Mouse (Mus musculus): Measurements from ENCODE around the gene Ldb1. TPM values are rescaled to one million over a fixed set of nuclear protein-coding genes. Genes with fewer than 3 reads are reported as not detected.

The Ldb1 gene
- polyA plus RNA-seq, 1 experiment from 2014 or later: 130 TPM

- peak overlapping the region; percentile 98 for H3K27ac ChIP-seq (ENCODE audit: low read length)
- H3K4me2 ChIP-seq (ENCODE audit: low read length): peak overlapping the region; percentile 85
- peaks cover 69% of the 10 kb centered on the region for H3K4me1 ChIP-seq (replicated peaks; ENCODE audit: control insufficient read depth, insufficient read depth, low read length)
- peak overlapping the region; percentile 85 for H3K4me3 ChIP-seq (replicated peaks; ENCODE audit: low read length)
- H3K9me3 ChIP-seq (ENCODE audit: control insufficient read depth, low read length): no peaks in the 10 kb centered on the region
- H3K36me3 ChIP-seq (ENCODE audit: control insufficient read depth, insufficient read depth): peaks cover 6% of the 10 kb centered on the region
- ATAC-seq: no peak
- no peaks in the 10 kb centered on the region for H3K27me3 ChIP-seq (replicated peaks; ENCODE audit: control insufficient read depth, insufficient read depth, low read length)
- peak overlapping the region; percentile 81 for H3K9ac ChIP-seq (replicated peaks; ENCODE audit: low read depth, low read length)
- WGBS: 31% methylated on average over 14 of the region's 14 CpGs
These were observed 4.7 kb downstream of the Ldb1 start for GRCm38 (mm10) chr19:46040149-46040902.

GRCm38 (mm10) chr19:46039478-46039877 lies 5.5 kb downstream of the Ldb1 start:
- H3K4me3 ChIP-seq (replicated peaks; ENCODE audit: low read length): peak overlapping the region; percentile 85
- peak; percentile 78 for ATAC-seq
- no peaks in the 10 kb centered on the region for H3K27me3 ChIP-seq (replicated peaks; ENCODE audit: control insufficient read depth, insufficient read depth, low read length)
- H3K9me3 ChIP-seq (ENCODE audit: control insufficient read depth, low read length): no peaks in the 10 kb centered on the region
- H3K36me3 ChIP-seq (ENCODE audit: control insufficient read depth, insufficient read depth): peaks cover 14% of the 10 kb centered on the region
- H3K27ac ChIP-seq (ENCODE audit: low read length): peak overlapping the region; percentile 98
- peaks cover 69% of the 10 kb centered on the region for H3K4me1 ChIP-seq (replicated peaks; ENCODE audit: control insufficient read depth, insufficient read depth, low read length)
- 1% methylated on average over 16 of the region's 30 CpGs for WGBS
- peak overlapping the region; percentile 89 for H3K9ac ChIP-seq (replicated peaks; ENCODE audit: low read depth, low read length)
- peak overlapping the region; percentile 85 for H3K4me2 ChIP-seq (ENCODE audit: low read length)

- ATAC-seq: peak; percentile 9
- H3K4me3 ChIP-seq (replicated peaks; ENCODE audit: low read length): peak overlapping the region; percentile 85
- H3K27ac ChIP-seq (ENCODE audit: low read length): peak overlapping the region; percentile 98
- H3K9me3 ChIP-seq (ENCODE audit: control insufficient read depth, low read length): no peaks in the 10 kb centered on the region
- peak overlapping the region; percentile 89 for H3K9ac ChIP-seq (replicated peaks; ENCODE audit: low read depth, low read length)
- peaks cover 20% of the 10 kb centered on the region for H3K36me3 ChIP-seq (ENCODE audit: control insufficient read depth, insufficient read depth)
- H3K4me2 ChIP-seq (ENCODE audit: low read length): peak overlapping the region; percentile 85
- peaks cover 64% of the 10 kb centered on the region for H3K4me1 ChIP-seq (replicated peaks; ENCODE audit: control insufficient read depth, insufficient read depth, low read length)
- under 1% methylated on average over 12 of the region's 17 CpGs for WGBS
- H3K27me3 ChIP-seq (replicated peaks; ENCODE audit: control insufficient read depth, insufficient read depth, low read length): no peaks in the 10 kb centered on the region
These were observed 6.2 kb downstream of the Ldb1 start for GRCm38 (mm10) chr19:46038851-46039260.

GRCm38 (mm10) chr19:46037925-46038850 lies 6.8 kb downstream of the Ldb1 start:
- no peak for ATAC-seq

GRCm38 (mm10) chr19:46037243-46037924 lies 7.6 kb downstream of the Ldb1 start:
- peak overlapping the region; percentile 85 for H3K4me3 ChIP-seq (replicated peaks; ENCODE audit: low read length)
- peak overlapping the region; percentile 85 for H3K4me2 ChIP-seq (ENCODE audit: low read length)
- H3K9me3 ChIP-seq (ENCODE audit: control insufficient read depth, low read length): no peaks in the 10 kb centered on the region
- H3K27me3 ChIP-seq (replicated peaks; ENCODE audit: control insufficient read depth, insufficient read depth, low read length): no peaks in the 10 kb centered on the region
- peak overlapping the region; percentile 89 for H3K9ac ChIP-seq (replicated peaks; ENCODE audit: low read depth, low read length)
- H3K36me3 ChIP-seq (ENCODE audit: control insufficient read depth, insufficient read depth): peaks cover 34% of the 10 kb centered on the region
- 12% methylated on average over 6 of the region's 6 CpGs for WGBS
- no peak for ATAC-seq
- H3K27ac ChIP-seq (ENCODE audit: low read length): peak overlapping the region; percentile 51
- peaks cover 49% of the 10 kb centered on the region for H3K4me1 ChIP-seq (replicated peaks; ENCODE audit: control insufficient read depth, insufficient read depth, low read length)

More at GRCm38 (mm10) chr19:46037925-46038850, 6.8 kb downstream of the Ldb1 start:
- H3K27ac ChIP-seq (ENCODE audit: low read length): peak overlapping the region; percentile 98
- H3K9ac ChIP-seq (replicated peaks; ENCODE audit: low read depth, low read length): peak overlapping the region; percentile 89
- no peaks in the 10 kb centered on the region for H3K27me3 ChIP-seq (replicated peaks; ENCODE audit: control insufficient read depth, insufficient read depth, low read length)
- peak overlapping the region; percentile 85 for H3K4me2 ChIP-seq (ENCODE audit: low read length)
- peaks cover 27% of the 10 kb centered on the region for H3K36me3 ChIP-seq (ENCODE audit: control insufficient read depth, insufficient read depth)
- 5% methylated on average over 13 of the region's 13 CpGs for WGBS
- H3K4me1 ChIP-seq (replicated peaks; ENCODE audit: control insufficient read depth, insufficient read depth, low read length): peaks cover 57% of the 10 kb centered on the region
- H3K9me3 ChIP-seq (ENCODE audit: control insufficient read depth, low read length): no peaks in the 10 kb centered on the region
- H3K4me3 ChIP-seq (replicated peaks; ENCODE audit: low read length): peak overlapping the region; percentile 85

GRCm38 (mm10) chr19:46036477-46037242 lies 8.4 kb downstream of the Ldb1 start:
- 56% methylated on average over 13 of the region's 13 CpGs for WGBS
- peaks cover 38% of the 10 kb centered on the region for H3K36me3 ChIP-seq (ENCODE audit: control insufficient read depth, insufficient read depth)
- H3K9me3 ChIP-seq (ENCODE audit: control insufficient read depth, low read length): no peaks in the 10 kb centered on the region
- peak overlapping the region; percentile 85 for H3K4me3 ChIP-seq (replicated peaks; ENCODE audit: low read length)
- peak overlapping the region; percentile 51 for H3K27ac ChIP-seq (ENCODE audit: low read length)
- no peaks in the 10 kb centered on the region for H3K27me3 ChIP-seq (replicated peaks; ENCODE audit: control insufficient read depth, insufficient read depth, low read length)
- peak overlapping the region; percentile 85 for H3K4me2 ChIP-seq (ENCODE audit: low read length)
- ATAC-seq: no peak
- peak overlapping the region; percentile 89 for H3K9ac ChIP-seq (replicated peaks; ENCODE audit: low read depth, low read length)
- peaks cover 42% of the 10 kb centered on the region for H3K4me1 ChIP-seq (replicated peaks; ENCODE audit: control insufficient read depth, insufficient read depth, low read length)

- no peak overlapping the region for H3K27ac ChIP-seq (ENCODE audit: low read length)
- no peak overlapping the region for H3K4me3 ChIP-seq (replicated peaks; ENCODE audit: low read length)
- ATAC-seq: no peak
- peaks cover 38% of the 10 kb centered on the region for H3K36me3 ChIP-seq (ENCODE audit: control insufficient read depth, insufficient read depth)
- no peak overlapping the region for H3K9ac ChIP-seq (replicated peaks; ENCODE audit: low read depth, low read length)
- H3K9me3 ChIP-seq (ENCODE audit: control insufficient read depth, low read length): no peaks in the 10 kb centered on the region
- WGBS: 90% methylated on average over 13 of the region's 13 CpGs
- H3K4me2 ChIP-seq (ENCODE audit: low read length): no peak overlapping the region
- H3K27me3 ChIP-seq (replicated peaks; ENCODE audit: control insufficient read depth, insufficient read depth, low read length): no peaks in the 10 kb centered on the region
- H3K4me1 ChIP-seq (replicated peaks; ENCODE audit: control insufficient read depth, insufficient read depth, low read length): peaks cover 35% of the 10 kb centered on the region
These were observed 9.0 kb downstream of the Ldb1 start for GRCm38 (mm10) chr19:46035971-46036370.

GRCm38 (mm10) chr19:46033911-46034310 lies 11.1 kb downstream of the Ldb1 start:
- H3K36me3 ChIP-seq (ENCODE audit: control insufficient read depth, insufficient read depth): peaks cover 42% of the 10 kb centered on the region

More at GRCm38 (mm10) chr19:46033911-46034310, 11.1 kb downstream of the Ldb1 start:
- Histone ChIP-seq H3K9me3 (ENCODE audit: control insufficient read depth, low read length) (0 out of 2 replicates have a peak, but pooled peaks cover 2% of the 10 kb centered on the region), H3K4me1 (replicated peaks; ENCODE audit: control insufficient read depth, insufficient read depth, low read length) (peaks cover 23% of the 10 kb centered on the region), H3K27me3 (replicated peaks; ENCODE audit: control insufficient read depth, insufficient read depth, low read length) (no peaks in the 10 kb centered on the region), H3K27ac (ENCODE audit: low read length) (no peak overlapping the region), H3K4me3 (replicated peaks; ENCODE audit: low read length) (no peak overlapping the region), H3K4me2 (ENCODE audit: low read length) (no peak overlapping the region), H3K9ac (replicated peaks; ENCODE audit: low read depth, low read length) (no peak overlapping the region)
- WGBS: 94% methylated on average over 11 of the region's 11 CpGs
- ATAC-seq: no peak

Data from forebrain, embryonic 16.5 days (tissue).